Mouse (Mus musculus): ENCODE measurements around the gene Tsfm.

The Tsfm gene

DNA sequence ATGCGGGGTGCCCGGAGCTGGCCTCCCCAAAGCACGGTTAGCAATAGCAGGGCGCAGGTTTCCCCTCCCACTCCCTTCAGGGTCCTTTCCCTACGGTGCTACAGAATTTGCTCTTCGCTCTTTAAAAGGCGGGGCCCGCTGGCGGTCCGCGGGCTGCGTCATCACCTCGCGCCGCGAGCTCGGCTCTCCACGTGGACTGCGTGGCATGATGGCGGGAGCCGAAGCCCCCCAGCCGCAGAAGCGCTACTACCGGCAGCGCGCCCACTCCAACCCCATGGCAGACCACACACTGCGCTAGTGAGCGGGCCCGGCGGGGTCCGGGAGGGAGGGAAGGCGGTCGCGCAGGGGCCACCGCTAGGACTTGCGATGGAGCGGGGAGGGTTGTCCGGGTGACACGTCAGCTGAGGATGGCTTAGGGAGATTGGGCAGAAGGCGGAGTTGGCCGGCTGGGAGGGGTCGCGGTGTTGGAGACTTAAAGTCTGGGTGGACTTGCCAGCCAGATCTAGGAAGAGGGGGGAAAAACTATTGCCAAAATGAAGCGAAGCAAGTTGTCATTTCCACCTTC lies 11.2 kb upstream of the Tsfm start:
- peak; percentile 82 for ATAC-seq (ENCODE audit: low TSS enrichment)

DNA sequence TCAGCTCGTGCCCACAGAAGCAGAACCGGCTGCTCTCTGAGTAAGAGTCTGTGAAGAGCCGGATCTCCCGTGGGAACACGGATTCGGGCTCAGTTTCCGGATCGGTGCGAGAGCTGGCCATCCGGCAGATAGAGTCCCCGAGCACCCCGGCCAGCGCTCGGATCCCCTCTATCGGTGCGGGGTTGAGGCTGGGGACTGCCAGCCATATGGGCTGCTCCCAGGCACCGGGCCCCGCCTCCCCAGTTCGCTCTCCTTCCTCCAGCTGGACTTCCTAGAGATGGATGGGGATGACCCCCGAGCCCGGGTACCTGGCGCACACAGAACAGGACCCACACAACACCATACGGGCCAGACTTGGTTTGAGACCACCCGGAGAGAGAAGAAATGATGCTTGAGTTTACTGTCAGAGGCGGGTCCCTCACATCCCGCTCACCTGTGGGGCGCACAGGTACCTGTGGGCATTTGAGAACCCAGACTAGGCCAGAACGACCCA lies 10.7 kb upstream of the Tsfm start, which contains the start of the genes Mettl1 and Eef1akmt3:
Gene Mettl1 (plus strand): TSS at position 141 of the 493 bp plus-strand sequence.
Gene Eef1akmt3 (minus strand): TSS at position 240 of the 493 bp plus-strand sequence.
- peak; percentile 46 for ATAC-seq (ENCODE audit: low TSS enrichment)

DNA sequence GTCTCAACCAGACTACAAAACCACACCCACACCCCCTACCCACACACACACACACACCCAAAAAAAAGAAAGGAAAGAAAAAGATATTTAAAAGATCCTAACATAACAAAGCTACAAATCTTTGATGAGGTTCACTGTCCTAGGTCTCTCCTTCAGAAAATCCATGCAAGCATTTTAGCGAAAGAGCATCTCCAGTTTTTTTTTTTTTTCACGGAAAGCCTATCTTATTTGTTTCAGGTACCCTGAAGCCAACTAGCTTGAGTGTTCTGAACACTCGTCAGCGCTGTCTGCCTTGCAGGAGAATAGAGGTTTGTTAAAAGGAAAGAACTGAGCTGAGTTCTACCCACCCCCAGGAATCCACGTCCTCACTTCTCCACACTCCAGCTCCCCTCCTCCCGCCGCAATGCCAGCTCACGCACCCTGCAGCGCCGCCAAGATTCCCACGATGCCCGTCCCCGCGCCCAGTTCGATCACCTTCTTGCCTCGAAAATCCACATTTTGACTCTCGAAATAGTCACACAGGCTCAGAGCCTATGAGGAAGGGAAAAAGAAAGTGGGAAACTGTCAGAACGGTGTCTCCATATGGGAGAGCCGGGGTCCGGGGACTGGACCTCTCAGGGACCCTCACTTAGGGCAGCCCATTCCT lies 10.1 kb upstream of the Tsfm start:
- ATAC-seq (ENCODE audit: low TSS enrichment), result peak; percentile 39

DNA sequence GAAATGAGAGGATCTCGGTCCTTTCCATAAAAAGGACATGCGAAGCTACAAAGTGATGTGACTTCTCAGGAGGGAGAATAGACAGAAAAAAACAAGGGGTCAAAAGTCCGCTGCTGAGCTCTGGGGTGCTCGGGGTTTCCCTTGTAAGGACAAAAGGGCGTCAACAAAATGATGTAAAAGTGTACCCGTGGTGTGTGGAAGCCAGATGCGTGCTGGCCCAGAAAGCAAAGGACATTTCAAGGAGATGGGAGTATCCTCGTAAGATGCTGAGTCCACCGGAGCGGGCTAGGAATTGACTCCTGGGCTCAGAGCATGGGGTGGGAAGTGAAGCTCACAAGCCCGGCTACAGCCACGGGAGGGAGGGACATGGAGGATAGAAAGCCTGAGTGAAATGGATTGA lies 7.0 kb upstream of the Tsfm start:
- no peak for ATAC-seq (ENCODE audit: low TSS enrichment)

DNA sequence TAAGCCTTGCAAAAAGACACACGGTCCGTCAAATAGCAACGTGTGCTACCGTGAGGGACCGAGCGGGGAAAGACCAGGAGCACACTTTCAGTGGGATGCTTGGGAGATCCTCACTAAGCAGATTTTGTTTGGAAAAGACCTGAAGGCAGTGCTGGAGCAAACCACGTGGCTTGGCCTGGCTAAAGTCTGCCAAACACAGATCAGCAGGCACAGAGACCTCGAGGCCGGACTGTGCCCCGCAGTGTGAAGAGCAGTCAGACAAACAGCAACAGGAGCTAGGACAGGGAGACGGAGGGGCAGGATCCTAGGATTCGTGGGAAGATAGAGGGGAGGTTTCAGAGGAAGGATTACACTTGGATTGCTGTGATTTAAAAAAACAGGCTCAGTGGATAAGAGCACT lies 5.6 kb upstream of the Tsfm start:
- ATAC-seq (ENCODE audit: low TSS enrichment), result no peak

DNA sequence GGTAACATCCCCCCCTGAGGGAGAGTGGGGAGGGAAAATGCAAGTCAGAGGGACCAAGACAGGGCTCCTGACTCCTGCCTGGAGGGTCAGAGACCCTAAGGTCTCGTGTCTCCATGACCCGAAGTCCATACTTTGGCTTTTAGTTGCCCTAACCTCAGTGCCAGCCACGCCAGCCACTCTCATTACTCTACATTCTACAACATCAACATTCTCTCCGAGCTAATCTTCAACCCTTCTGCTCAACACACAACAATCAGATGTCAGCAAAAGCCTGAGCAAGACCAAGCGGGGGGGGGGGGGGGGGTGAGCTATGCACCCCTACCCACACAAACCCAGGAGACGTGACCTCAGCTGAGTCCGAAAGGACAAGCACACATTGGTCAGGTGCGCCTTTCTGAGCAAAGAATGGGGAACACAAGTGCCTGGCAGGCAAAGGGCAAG lies 2.7 kb upstream of the Tsfm start:
- ATAC-seq (ENCODE audit: low TSS enrichment), result no peak

DNA sequence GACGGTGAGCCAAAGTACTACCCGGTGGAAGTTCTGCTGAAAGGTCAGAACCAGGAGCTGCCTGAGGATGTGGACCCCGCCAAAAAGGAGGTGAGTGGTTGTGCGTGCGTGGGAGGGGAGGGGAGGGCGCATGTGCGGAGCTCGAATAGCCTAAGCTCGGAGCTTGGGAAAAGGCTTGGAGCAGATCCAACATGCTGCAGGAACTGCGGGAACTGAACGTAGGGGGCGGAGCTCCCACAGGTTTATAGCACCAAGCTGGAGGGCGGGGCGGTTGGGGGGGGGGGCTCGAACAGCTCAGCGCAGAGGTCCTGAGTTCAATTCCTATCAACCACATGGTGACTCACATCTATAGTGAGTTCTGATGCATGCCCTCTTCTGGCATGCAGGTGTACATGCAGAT lies 12.2 kb downstream of the Tsfm start:
- no peak for ATAC-seq (ENCODE audit: low TSS enrichment)

DNA sequence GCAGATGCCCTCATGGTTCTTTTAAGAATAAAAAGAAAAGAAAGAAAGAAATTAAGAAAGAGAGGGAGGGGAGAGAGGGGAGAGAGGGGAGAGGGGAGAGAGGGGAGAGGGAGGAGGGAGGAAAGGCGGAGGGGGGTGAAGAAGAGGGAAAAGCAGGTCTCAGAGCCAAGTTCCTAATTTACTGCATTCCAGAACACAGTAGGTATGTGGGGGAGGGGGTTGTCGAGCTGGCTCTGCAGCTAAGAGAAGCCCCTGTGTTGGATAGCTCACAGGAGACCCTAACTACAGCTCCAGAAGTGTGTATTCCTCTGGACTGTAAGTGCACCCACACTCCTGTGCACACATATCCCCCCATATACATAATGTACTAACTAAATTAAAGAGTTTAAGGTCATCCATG lies 13.6 kb downstream of the Tsfm start:
- ATAC-seq (ENCODE audit: low TSS enrichment), result no peak

DNA sequence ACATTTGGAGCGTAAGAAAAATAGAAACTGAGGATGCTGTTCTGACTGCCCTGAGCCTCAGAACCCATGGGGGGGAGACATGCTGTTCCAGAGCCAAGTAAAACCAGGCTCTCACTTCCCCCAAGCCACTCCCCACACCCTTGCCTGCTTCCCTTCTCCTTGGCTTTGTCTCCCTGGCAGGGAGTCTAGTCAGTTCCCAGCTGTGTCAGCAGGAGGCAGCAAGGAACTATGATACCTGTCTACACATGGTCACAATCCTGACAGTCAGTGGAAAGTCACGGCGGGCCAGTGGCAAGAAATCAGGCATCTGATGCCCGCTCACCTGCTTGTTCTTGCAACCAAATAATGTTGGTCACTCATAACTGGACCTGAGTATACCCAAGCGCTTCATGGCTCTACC lies 14.2 kb downstream of the Tsfm start:
- no peak for ATAC-seq (ENCODE audit: low TSS enrichment)

DNA sequence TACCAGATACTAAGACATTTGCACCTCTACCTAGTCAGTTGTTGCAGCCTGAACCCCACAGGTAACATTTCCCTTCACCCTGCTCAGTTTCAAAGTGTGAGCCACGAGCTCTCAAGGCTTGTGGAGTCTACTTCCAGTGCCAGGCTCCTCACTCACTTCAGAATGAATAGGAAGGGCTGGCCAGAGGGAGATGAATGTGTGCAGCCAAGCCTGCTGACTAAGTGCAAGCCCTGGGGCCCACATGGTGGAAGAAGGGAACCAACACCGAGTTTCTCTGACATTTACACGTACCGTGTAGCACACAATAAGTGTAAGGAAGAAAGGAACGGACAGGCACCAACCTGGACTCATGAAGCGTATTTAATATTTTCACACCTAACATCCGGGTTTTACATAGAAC lies 26.8 kb downstream of the Tsfm start:
- ATAC-seq (ENCODE audit: low TSS enrichment), result no peak

DNA sequence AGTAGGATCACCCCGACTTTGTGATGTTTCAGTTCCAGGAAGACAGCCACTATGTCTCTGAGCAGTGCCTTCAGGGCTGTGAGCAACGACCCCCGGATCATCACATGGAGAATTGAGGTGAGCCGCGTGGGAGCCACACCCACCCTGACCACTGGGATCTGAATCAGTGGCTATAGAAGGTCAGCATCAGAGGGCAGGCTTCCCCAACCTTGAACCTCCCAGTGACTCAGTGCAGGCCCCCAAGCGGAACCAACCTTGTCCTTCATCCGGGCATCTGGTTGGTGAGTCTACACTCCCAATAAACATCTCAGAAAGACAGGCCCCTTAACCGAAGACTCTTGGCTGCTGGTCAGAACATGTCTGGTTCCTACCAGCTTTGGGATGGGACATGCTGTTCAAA lies 27.3 kb downstream of the Tsfm start:
- ATAC-seq (ENCODE audit: low TSS enrichment), result no peak

DNA sequence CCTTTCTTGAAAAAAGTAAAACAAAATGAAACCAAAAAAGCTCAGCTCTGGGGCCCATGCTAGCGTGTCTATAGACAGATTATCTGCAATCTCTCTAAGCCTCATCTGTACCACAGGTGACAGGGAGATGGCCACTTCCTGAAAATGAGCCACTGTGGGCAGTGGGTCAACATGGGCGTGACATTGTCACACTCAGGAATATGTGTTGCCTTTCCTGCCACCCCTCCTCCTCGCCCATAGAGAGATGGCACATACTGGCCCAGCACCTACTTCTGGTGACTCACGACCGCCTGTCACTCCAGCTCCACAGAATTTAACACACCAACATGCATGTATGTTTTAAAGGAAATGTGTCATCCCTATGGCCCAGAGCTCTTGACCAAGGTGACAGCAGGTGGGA lies 27.9 kb downstream of the Tsfm start:
- ATAC-seq (ENCODE audit: low TSS enrichment), result no peak

DNA sequence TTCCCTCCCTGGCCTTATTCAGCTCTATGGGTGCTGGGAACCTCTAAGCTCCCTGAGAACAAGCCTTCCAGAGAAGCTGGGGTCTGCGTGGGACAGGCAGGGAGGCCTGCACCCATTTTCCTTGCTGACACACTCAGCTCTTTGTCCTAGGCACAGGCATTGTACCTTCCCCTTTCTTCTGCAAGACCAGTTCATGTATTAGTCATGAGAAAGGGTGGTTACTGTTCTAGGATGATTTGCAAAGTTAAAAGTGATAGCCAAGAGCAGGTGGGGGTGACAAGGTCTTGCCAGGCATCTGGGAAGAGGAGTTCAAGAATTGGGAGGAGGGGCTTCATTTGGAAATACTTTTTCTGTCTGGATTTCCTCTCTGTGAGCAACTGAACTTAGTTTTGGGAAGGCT lies 28.6 kb downstream of the Tsfm start:
- ATAC-seq (ENCODE audit: low TSS enrichment), result no peak

DNA sequence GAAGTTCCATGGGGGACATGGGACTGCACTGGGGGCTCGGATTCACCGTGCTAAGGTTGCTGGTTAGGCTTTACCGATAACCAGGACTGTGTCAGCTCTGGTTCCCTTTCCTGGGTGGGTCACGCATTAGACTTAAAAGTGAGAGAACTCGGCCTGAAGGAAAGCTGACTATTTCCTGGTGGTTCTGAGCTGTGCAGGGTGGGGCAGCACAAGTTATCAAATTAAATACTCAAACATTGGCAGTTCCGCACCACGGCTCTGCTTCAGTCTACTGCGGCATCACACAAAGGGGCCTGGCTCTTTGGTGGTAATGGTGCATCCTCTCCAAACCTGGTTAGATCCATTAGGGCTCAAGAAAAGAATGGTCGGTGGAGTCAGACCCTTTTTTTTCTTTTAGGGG lies 29.3 kb downstream of the Tsfm start:
- ATAC-seq (ENCODE audit: low TSS enrichment), result no peak

DNA sequence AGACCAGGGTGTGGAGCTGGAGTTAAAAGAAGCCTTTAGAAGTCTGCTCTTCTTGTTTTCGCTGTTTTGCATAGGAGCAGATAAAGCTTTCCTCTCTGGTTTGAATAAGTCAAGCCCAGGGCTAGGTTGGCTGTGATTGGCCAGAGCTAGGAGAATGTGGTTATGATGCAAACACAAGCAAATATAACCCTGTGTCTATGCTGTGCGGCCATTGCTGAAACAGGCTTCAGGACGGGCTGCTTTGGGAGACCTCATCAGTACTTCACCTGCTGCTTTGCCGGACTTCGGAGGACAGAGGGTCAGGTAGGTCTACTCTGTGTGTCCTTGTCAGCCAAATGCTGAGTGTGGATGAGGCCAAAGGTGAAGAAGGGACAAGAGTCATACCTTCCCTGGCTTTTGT lies 30.1 kb downstream of the Tsfm start, which contains the start of gene Avil:
Gene Avil (plus strand): TSS at position 181 of the 400 bp plus-strand sequence.
- no peak for ATAC-seq (ENCODE audit: low TSS enrichment)

DNA sequence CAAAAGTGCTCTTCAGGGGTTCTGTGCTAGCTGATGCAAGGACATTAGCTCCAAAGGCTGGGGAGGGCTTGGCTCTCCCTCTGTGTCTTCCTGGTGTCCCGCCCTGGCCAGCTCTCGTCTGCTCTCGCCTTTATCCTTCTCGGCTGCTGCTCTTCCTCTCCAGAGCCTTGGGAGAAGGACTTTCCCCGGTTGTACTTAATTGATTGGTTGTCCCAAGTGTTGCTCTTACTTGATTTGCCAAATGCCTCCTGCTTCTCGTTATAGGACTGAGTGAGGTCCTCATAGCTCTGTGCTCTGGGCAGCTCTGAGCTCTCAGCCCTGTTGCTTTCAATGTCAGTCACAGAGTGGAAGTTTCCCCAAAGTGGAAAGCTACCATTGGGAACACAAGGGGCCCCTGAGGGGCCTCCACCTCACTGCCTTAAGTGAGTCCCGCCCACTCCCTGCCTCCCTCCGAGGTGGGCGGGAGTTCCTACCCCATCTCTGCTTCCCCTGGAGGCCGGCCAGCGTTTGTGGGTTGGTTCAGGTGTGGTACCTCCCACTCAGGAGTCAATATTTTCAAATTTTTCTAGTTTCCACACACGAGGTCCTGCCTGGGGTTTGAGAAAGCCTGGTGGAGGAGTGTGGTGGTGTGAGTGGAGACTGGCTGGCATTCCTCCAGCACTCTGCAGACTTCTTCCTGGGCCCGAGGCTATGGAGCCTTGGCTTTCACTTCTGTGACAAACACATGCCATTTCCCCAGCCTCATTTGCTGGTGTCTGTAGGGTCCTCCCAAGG lies 33.1 kb downstream of the Tsfm start:
- no peak for ATAC-seq (ENCODE audit: low TSS enrichment)

DNA sequence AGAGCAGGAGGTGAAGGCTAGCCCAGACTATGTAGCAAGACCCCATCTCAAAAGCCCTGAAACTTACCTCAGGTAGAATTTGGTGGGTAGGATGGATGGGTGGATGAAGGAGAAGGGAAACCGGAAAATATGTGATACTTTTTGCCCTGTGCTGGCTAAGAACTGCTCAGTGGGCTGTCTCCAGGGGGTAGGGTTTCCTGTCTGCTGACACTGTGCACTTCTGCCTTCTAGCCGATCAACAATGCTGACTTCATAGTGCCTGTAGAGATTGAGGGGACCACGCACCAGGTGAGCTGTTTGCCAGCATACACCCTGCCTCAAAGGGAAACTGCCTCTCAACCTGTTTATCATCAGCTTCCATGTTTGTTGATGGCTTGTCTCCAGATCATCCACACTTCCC lies 37.0 kb downstream of the Tsfm start:
- ATAC-seq (ENCODE audit: low TSS enrichment), result no peak

DNA sequence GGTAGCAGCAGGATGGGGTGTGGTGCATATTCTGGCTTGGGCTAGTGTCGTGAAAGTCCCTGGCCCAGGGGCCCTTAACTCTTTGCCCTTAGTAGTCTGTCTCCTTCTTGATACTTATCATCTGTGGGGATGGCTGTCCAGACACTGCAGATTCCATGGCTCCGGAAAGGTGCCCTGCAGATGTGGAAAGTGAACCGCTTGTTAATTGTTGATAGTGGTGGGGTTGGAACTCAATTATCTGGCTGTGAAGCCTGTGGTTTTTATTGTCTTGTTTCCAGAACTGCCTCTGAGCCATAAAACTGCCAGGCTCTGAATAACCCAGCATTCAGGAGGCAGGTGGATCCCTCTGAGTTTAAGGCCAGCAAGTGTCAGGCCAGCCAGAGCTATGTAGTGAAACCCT lies 39.0 kb downstream of the Tsfm start:
- no peak for ATAC-seq (ENCODE audit: low TSS enrichment)

DNA sequence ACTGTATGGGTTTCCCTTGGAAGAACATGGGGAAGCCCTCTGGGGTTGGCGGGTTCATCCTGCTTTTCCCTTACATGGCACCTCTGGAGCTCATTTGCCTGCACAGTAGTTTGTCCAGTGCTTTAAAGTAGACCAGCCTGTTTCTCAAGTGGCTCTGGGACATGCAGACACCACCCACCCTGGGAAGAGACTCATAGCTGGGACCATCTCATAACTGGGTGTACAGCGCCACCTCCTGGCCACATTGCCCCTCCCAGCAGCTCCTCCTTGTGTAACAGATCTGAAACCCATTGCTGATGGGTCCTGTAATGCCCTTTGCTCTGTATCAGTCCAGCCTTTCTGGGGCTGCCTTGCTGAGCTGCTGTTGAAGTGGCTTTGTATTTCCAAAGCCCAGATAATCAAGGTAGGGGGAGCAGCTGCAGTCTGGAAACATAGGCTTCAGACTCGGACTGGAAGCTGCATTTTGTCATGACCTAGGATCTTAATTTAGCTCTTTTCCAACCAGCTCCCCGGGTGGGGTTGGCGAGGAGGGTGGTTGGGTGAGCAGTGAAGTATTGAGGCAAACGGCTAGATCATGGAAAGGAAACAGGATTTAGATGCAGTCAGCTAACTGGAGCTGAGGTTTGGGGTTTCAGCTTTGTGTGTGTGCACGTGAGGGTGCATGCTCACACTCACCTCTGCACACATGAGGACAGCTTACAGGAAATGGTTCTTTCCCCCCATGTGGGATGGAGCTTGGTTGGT lies 40.2 kb downstream of the Tsfm start:
- peak; percentile 71 for ATAC-seq (ENCODE audit: low TSS enrichment)

DNA sequence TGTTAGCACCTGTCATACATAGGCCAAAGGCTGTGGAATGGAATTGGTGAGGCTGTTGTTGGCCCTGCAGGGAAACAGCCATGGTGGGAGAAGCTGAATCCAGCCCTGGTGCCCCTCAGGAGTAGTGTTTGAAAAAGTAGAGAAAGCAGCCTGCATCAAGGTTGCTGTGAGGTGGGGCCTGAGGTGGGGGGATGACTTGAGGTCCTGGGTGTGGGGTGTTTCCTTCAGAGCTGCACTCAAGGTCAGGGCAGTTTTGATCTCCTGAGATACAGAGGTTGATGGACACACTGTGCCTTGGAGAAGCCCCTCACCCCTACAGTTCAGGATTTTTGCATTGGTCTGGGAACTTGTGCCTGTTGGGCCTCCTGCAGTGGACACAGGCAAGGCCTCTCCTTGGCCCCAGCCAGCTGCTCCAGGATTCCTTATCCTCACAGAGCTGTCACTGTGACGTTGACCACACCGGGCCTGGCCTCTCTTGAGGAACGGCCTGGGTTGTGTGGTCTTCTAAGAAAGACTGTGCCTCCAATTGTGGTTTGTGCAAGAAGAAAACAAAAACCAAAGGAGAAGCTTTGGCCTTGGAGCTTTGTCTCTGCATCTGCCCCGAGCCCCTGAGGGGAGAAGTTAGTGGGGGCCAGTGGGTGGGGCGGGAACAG lies 42.0 kb downstream of the Tsfm start:
- ATAC-seq (ENCODE audit: low TSS enrichment), result no peak

Measured in frontal cortex, adult (tissue).